Mouse (Mus musculus): ENCODE measurements at regions not wholly inside any gene's neighbourhood (a gene's known extent, or its start where the extent isn't known, plus 50 kb on each side); places are given as distances from the start of the nearest gene placed in this dataset.

DNA sequence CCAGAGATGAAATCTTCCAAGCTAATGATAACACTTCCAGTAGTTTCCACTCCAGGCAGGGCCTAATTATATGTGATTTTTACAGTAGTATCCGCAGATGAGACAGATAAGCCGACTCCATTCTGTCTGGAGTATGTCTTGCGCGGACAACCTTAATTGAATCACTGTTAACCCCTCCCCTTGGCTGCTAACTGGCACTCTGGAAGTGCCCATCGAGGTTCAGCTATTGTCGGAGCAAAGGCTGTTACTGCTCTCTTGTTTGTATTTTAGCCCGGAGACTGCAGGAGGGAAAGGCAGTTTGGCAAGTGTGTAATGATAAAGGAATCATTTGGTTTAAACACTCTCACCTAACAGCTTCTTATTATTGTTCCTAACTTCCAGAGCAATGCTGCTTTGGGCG lies 138.9 kb upstream of the Zfp217 start:
- Histone ChIP-seq H3K4me2 (ENCODE audit: low read depth) (peak overlapping the region; percentile 66), H3K27ac (ENCODE audit: low read depth, low read length) (peak overlapping the region; percentile 71), H3K4me3 (ENCODE audit: low read depth, low read length) (peak overlapping the region; percentile 24; the same call in 1 of the 2 replicates), H3K27me3 (ENCODE audit: insufficient read depth, low read length) (0 out of 2 replicates have a peak, but pooled peaks cover 5% of the 10 kb centered on the region), H3K36me3 (ENCODE audit: insufficient read depth) (no peaks in the 10 kb centered on the region), H3K9me3 (ENCODE audit: low read length) (no peaks in the 10 kb centered on the region), H3K4me1 (ENCODE audit: insufficient read depth) (no peaks in the 10 kb centered on the region), H3K9ac (no peak overlapping the region)
- 6% methylated on average over 8 of the region's 8 CpGs for WGBS
- no peak for TF ChIP-seq CTCF (IDR thresholded peaks at IDR 0.05; ENCODE audit: low read depth)
- ATAC-seq = peak; percentile 36; the same call in 1 of the 2 replicates
- DNase-seq = peak; percentile 26

DNA sequence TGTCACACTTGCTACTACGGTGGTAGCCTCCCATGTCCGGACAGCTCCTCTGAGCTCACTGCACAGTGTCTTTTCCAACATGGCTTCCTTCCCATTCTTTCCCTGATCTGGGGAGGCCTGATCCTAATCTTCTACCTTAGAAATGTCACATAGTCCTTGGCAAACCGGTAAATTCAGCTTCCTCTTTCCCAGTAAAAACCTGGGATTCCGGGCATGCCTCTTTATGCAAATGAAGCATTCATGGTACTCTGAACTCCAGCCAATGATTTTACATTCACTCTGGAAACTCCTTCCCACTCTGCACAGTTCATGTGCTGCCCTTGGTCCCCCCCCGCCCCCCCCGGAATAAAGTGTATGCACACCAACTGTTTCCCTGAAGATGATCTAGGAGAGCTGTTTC lies 134.6 kb upstream of the Zfp217 start:
- ATAC-seq (no peak), DNase-seq (no peak)
- H3K4me3 ChIP-seq (ENCODE audit: low read depth, low read length) = no peak overlapping the region
- no peaks in the 10 kb centered on the region for H3K9me3 ChIP-seq (ENCODE audit: low read length)
- H3K4me1 ChIP-seq (ENCODE audit: insufficient read depth) = no peaks in the 10 kb centered on the region
- no peaks in the 10 kb centered on the region for H3K36me3 ChIP-seq (ENCODE audit: insufficient read depth)
- no peak overlapping the region for H3K27ac ChIP-seq (ENCODE audit: low read depth, low read length)
- no peaks in the 10 kb centered on the region for H3K27me3 ChIP-seq (ENCODE audit: insufficient read depth, low read length)
- no peak overlapping the region for H3K4me2 ChIP-seq (ENCODE audit: low read depth)
- no peak for TF ChIP-seq CTCF (IDR thresholded peaks at IDR 0.05; ENCODE audit: low read depth)
- no peak overlapping the region for H3K9ac ChIP-seq
- WGBS = 36% methylated on average over 6 of the region's 6 CpGs

DNA sequence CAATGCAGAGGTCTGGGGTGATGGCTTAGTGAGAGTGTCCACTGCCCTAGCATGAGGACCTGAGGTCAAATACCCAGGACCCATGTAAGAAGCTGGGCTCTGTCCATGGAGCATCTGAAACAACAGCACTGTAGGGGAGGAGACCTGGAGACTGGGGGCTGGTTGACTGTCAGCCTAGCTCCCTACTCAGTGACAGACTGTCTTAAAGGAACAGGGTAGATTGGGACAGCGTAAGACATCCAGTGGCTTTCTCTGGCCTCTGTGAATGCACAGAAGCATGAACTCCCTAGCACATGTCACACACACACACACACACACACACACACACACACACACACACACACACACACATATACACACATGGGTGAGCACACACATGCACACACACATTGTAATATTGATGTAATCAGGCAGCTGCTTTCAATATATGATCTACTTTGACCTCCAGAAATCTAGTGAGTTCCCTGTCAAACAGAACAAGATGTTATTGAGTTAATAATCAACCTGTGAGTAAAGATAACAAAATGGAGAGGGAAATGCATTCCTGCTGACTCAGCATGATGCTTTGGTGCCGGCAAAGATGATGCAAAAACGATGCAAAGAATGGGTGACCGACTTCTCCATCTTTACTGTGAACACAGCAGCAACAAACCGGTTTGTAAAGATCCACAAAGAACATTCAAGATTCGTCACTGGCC lies 133.6 kb upstream of the Zfp217 start:
- Histone ChIP-seq H3K4me3 (ENCODE audit: low read depth, low read length) (no peak overlapping the region), H3K4me2 (ENCODE audit: low read depth) (no peak overlapping the region), H3K9me3 (ENCODE audit: low read length) (no peaks in the 10 kb centered on the region), H3K27ac (ENCODE audit: low read depth, low read length) (no peak overlapping the region), H3K36me3 (ENCODE audit: insufficient read depth) (no peaks in the 10 kb centered on the region), H3K4me1 (ENCODE audit: insufficient read depth) (no peaks in the 10 kb centered on the region), H3K9ac (no peak overlapping the region), H3K27me3 (ENCODE audit: insufficient read depth, low read length) (no peaks in the 10 kb centered on the region)
- DNase-seq (no peak), ATAC-seq (no peak)
- 76% methylated on average over 6 of the region's 6 CpGs for WGBS
- TF ChIP-seq CTCF (IDR thresholded peaks at IDR 0.05; ENCODE audit: low read depth) = no peak

- no peaks in the 10 kb centered on the region for H3K4me1 ChIP-seq (ENCODE audit: insufficient read depth)
- DNase-seq (peak; percentile 31), ATAC-seq (peak; percentile 45)
- H3K9ac ChIP-seq = no peak overlapping the region
- no peaks in the 10 kb centered on the region for H3K36me3 ChIP-seq (ENCODE audit: insufficient read depth)
- no peaks in the 10 kb centered on the region for H3K27me3 ChIP-seq (ENCODE audit: insufficient read depth, low read length)
- peak; percentile 52 for TF ChIP-seq CTCF (IDR thresholded peaks at IDR 0.05; ENCODE audit: low read depth)
- 50% methylated on average over 6 of the region's 6 CpGs for whole genome bisulfite sequencing
- H3K27ac ChIP-seq (ENCODE audit: low read depth, low read length) = no peak overlapping the region
- H3K4me2 ChIP-seq (ENCODE audit: low read depth) = no peak overlapping the region
- no peaks in the 10 kb centered on the region for H3K9me3 ChIP-seq (ENCODE audit: low read length)
- H3K4me3 ChIP-seq (ENCODE audit: low read depth, low read length) = no peak overlapping the region
These were observed 132.8 kb upstream of the Zfp217 start for GRCm38 (mm10) chr2:170280733-170281132.

DNA sequence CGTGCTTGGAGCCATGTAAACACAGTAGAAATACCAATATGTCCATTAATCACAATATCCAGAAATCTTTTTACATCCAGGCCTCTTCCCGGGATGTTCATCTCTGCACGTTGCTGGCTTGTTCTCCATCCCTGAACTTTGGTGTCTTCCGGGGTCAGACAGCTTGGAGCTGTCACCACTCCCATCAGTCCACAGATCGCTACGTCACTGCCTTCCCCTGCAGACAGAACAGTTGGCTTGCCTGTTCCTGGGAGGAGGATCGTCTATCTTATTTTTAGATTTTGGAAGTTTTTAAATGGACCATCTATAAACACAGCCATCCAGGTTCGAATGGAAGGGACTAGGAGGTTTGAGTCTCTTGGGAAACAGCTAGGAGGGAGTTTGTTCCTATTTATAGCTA lies 130.0 kb upstream of the Zfp217 start:
- no peak for TF ChIP-seq CTCF (IDR thresholded peaks at IDR 0.05; ENCODE audit: low read depth)
- H3K4me2 ChIP-seq (ENCODE audit: low read depth) = no peak overlapping the region
- DNase-seq (no peak), ATAC-seq (no peak)
- 75% methylated on average over 8 of the region's 8 CpGs for WGBS
- no peaks in the 10 kb centered on the region for H3K36me3 ChIP-seq (ENCODE audit: insufficient read depth)
- H3K9ac ChIP-seq = no peak overlapping the region
- no peaks in the 10 kb centered on the region for H3K27me3 ChIP-seq (ENCODE audit: insufficient read depth, low read length)
- H3K27ac ChIP-seq (ENCODE audit: low read depth, low read length) = no peak overlapping the region
- H3K9me3 ChIP-seq (ENCODE audit: low read length) = no peaks in the 10 kb centered on the region
- H3K4me1 ChIP-seq (ENCODE audit: insufficient read depth) = no peaks in the 10 kb centered on the region
- no peak overlapping the region for H3K4me3 ChIP-seq (ENCODE audit: low read depth, low read length)

DNA sequence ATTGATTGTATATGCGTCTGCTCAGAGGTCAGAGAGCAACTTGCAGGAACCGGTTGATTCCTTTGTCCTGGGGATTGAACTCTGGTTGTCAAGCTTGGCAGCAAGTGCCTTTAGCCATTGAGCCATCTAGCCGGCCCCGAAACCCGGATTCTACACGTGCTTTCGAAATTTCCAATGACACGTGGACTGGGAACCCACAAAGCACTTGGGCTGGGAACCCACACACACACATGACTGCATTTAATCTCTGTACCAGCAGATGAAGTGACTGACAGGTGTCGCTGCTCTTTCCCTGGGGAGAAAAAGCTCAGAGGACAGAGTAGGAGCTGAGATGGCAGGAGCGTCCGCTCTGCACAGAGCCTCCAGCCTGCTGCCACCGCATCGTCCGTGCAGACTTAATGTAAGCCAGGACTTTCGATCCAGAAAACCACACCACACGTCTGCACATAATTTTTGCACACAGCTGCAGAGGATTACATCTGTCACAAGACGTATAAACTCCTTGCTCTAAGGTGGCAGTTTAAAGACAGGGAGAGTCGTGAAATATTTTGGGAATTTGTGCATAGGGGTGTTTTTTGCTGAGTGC lies 129.4 kb upstream of the Zfp217 start:
- DNase-seq = no peak
- WGBS = 88% methylated on average over 18 of the region's 18 CpGs
- Histone ChIP-seq H3K27me3 (ENCODE audit: insufficient read depth, low read length) (no peaks in the 10 kb centered on the region), H3K4me2 (ENCODE audit: low read depth) (no peak overlapping the region), H3K9ac (no peak overlapping the region), H3K4me3 (ENCODE audit: low read depth, low read length) (no peak overlapping the region), H3K4me1 (ENCODE audit: insufficient read depth) (no peaks in the 10 kb centered on the region), H3K9me3 (ENCODE audit: low read length) (no peaks in the 10 kb centered on the region), H3K36me3 (ENCODE audit: insufficient read depth) (no peaks in the 10 kb centered on the region), H3K27ac (ENCODE audit: low read depth, low read length) (no peak overlapping the region)
- ATAC-seq = no peak
- TF ChIP-seq CTCF (IDR thresholded peaks at IDR 0.05; ENCODE audit: low read depth) = no peak

- no peak overlapping the region for H3K27ac ChIP-seq (ENCODE audit: low read depth, low read length)
- H3K27me3 ChIP-seq (ENCODE audit: insufficient read depth, low read length) = no peaks in the 10 kb centered on the region
- DNase-seq (no peak), ATAC-seq (no peak)
- no peak overlapping the region for H3K4me3 ChIP-seq (ENCODE audit: low read depth, low read length)
- H3K9me3 ChIP-seq (ENCODE audit: low read length) = no peaks in the 10 kb centered on the region
- 52% methylated on average over 4 of the region's 4 CpGs for WGBS
- H3K4me1 ChIP-seq (ENCODE audit: insufficient read depth) = no peaks in the 10 kb centered on the region
- no peak overlapping the region for H3K4me2 ChIP-seq (ENCODE audit: low read depth)
- no peaks in the 10 kb centered on the region for H3K36me3 ChIP-seq (ENCODE audit: insufficient read depth)
- TF ChIP-seq CTCF (IDR thresholded peaks at IDR 0.05; ENCODE audit: low read depth) = no peak
- H3K9ac ChIP-seq = no peak overlapping the region
These were observed 127.8 kb upstream of the Zfp217 start for GRCm38 (mm10) chr2:170275687-170276086.
